Mouse (Mus musculus) lung, postnatal 14 days (tissue): Measurements from ENCODE around the gene Plcd3.

Experiments used
- DNase-seq: peaks from one replicate; pipeline ENCODE4 v3.0.0; 2021

Plcd3 gene

DNA sequence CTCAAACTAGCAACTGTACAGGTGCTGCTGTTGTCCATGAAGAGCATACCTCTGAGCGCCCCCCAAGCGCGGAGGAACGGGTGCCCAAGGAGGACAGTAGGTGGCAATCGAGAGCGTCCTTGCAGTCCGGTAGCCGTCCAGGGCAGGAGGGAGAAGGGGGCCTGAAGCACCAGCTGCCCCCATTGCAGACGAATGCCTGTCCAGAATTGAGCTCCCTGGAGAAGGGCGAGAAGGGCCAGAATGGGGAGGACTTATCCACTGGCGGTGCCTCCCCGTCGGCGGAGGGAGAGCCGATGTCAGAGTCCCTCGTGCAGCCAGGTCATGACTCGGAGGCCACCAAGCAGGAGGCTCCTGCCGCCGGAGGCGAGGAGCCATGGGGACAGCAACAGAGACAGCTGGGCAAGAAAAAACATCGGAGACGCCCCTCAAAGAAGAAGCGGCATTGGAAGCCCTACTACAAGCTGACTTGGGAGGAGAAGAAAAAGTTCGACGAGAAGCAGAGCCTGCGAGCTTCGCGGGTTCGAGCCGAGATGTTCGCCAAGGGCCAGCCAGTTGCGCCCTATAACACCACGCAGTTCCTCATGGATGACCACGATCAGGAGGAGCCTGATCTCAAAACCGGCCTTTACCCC lies 15.6 kb upstream of the Plcd3 start:
- DNase-seq, result peak; percentile 84

DNA sequence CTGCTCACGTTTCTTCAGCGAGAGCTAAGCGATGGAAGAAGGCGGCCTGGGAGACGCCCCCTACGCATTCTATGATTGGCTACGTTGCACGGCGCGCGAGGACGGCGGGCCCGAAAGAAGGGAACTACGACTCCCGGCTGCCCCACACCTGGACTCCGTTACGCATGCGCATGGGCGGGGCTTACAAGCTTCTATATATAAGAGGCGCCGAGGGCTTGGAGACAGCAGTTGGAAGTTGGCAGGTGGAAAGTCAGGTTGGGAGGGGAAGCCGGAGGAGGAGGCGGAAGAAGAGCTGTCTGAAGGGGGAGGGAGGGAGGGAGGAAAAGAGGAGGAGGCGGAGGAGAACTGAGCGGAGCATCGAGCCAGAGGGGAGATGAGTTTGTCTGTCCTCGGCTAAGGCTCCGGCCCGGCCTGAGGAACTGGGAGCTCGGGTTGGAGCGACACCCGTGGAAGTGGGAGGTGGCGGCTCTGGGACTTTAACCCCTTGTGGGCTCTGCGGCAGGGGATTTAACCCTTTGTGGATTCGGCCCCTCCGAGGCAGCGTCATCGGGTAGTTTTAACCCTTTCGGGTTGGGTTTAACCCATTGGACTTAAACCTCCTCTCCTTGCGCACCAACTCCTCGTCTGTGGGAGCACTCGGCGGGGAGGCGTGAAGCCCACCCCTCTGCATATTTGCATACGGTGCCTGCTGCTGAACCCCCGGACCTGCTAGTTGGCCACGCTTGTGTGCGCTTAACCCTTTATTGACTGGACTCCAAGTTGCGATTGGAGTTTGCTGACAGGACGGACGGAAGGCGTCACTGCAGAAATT lies 14.8 kb upstream of the Plcd3 start, which contains the start of gene Hexim1:
Gene Hexim1 (plus strand): TSS at position 224 of the 811 bp plus-strand sequence.
- DNase-seq, result peak; percentile 100

GRCm38 (mm10) chr11:103115163-103116007 lies 13.9 kb upstream of the Plcd3 start:
- DNase-seq, result peak; percentile 81

- no peak for DNase-seq
Measured at GRCm38 (mm10) chr11:103114270-103114943, 12.9 kb upstream of the Plcd3 start.

DNA sequence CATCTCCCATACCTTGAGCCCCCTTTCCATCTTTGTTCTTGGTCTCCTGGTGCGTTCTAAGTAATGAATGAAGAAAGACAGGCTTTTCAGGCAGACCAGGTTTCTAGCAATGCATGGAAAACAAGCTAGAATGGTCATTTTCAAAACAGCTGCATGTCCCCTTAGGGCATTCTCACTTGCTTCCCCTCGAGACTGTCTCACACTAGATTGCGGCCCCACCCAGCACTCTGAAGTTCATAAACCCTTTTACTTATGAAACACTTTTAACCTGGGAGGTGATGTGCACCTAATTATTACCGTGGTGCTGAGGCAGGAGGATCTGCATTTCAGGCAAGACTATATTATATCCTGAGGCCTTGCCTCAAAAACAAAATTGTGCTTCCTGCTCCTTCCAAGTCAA lies 12.3 kb upstream of the Plcd3 start:
- no peak for DNase-seq

DNA sequence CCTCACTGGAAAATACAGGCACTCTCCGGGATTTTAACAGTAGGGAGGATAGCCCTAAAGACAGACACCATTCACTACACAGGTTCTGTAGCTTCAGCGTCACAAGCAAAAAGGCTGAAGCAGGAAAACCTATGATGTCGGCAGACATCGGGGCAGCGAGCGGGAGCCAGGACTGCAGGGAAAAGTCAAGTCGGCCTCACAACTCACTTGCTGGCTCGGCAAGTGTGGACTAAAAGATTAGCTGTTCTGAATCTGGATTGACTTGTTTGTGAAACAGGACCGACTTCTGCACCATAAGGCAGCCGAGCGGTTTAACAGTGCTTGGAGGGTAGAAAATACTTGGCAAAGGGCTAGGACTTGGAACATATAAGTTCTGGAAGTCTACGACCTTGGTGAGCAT lies 11.5 kb upstream of the Plcd3 start:
- DNase-seq, result no peak

DNA sequence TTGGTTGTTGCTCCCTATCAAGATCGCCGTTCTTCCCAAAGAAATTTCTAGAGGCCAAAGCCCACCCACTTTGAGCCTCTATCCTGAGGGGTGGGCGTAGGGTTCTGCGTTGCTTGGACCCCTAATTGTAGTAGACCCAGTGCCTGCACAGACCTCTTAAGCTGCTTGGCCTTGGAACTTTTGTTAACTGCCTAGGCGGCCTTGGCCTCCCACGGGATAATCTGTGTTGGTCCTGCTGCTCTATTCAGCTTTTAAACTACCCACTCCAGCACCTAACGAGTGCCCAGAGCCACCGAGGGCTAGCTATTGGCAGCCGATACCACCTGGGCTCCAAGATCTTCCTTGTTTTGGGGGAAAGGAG lies 11.1 kb upstream of the Plcd3 start:
- DNase-seq, result no peak

- peak; percentile 75 for DNase-seq
Measured at GRCm38 (mm10) chr11:103111881-103112551, 10.6 kb upstream of the Plcd3 start.

- DNase-seq, result no peak
Measured at GRCm38 (mm10) chr11:103111301-103111700, 9.8 kb upstream of the Plcd3 start.

DNA sequence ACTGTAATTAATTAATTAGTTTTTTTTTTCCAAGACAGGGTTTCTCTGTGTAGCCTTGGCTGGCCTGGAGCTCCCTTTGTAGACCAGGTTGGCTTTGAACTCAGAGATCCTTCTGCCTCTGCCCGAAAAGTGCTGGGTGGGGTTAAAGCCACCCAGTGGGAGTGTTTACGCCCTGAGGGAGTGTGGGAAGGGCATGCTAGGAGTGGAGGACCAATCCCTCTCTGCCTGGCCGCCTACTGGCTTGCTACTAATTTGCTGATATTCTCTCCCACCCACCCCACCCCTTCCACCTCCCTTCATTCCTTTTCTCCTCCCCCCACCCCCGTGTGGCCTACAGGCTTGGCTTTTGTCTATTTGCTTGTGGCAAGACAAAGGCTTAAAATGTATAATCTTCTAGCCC lies 4.9 kb upstream of the Plcd3 start:
- no peak for DNase-seq

GRCm38 (mm10) chr11:103105810-103106209 lies 4.4 kb upstream of the Plcd3 start:
- DNase-seq, result no peak

DNA sequence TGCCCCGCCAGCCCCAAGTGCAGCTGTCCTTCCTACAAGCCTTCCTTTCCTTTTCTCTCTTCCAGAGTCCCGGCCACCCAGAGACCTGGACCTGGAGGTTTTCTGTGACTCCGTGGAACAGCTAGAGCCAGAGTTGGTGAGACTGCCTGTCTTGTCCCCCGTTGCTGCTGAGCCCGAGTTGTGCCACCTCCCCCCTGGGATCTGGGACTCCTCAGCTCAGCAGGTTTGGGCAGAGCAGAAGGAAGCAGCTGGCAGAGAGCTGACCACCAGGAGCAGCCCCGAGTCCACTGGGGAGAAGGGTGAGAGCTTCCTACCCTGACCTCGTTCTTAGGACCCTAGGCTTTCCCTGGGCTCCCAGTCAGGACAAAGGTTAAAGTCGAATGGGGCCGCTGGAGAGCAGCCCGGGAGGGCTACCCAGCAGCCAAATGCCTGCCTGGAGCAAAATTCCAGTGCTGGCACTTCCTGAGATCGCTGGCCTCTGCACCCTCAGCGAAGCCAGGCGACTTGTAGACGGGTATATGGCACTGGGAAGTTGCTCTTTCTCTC lies 3.8 kb upstream of the Plcd3 start:
- no peak for DNase-seq

- no peak for DNase-seq
Measured at GRCm38 (mm10) chr11:103104469-103104868, 3.0 kb upstream of the Plcd3 start.

- DNase-seq, result no peak
Measured at GRCm38 (mm10) chr11:103103621-103104020, 2.2 kb upstream of the Plcd3 start.

- DNase-seq, result peak; percentile 99
Measured at GRCm38 (mm10) chr11:103102725-103103349, 1.4 kb upstream of the Plcd3 start.

- peak; percentile 82 for DNase-seq
Measured at GRCm38 (mm10) chr11:103101866-103102501, 526 bp upstream of the Plcd3 start.

- DNase-seq, result no peak
Measured at GRCm38 (mm10) chr11:103100361-103100760, 1.1 kb downstream of the Plcd3 start.

GRCm38 (mm10) chr11:103099352-103099940 lies 2.0 kb downstream of the Plcd3 start:
- DNase-seq, result no peak

GRCm38 (mm10) chr11:103098531-103099190 lies 2.8 kb downstream of the Plcd3 start:
- DNase-seq, result no peak
